Mouse (Mus musculus) embryonic stem cell, embryonic (primary cell): ENCODE data around the gene Mgst2.

Experiments
- CTCF ChIA-PET, 4 experiments: fragments of 300-600 bp in 2 of 4; fragments of 350-600 bp in 2 of 4; sonication (Branson Sonifier 250); formaldehyde crosslinking; loops; one replicate each; lab custom pipeline; 2022; ENCODE audit warnings: inconsistent platforms in 2 of 4; lab: Charles Lee
- POLR2A ChIA-PET, 4 experiments: fragments of 300-600 bp in 2 of 4; fragments of 350-600 bp in 2 of 4; sonication (Branson Sonifier 250); formaldehyde crosslinking; loops; one replicate each; lab custom pipeline; 2022; ENCODE audit warnings: antibody characterized with exemption in 4 of 4, inconsistent platforms in 1 of 4; lab: Charles Lee

Mgst2 gene

GRCm38 (mm10) chr3:51648037-51648664 lies 12.0 kb upstream of the Mgst2 start:
- POLR2A ChIA-PET: interaction anchor here in 3 of 4 experiments (0.6 to 8.0 kb wide), 32 partner anchors 8 to 164 kb away, joined by 3 to 92 read pairs (median 6); partner anchors contain the start of genes Rab33b (in 2 of the 3) and Setd7 (in 1 of the 3)
- CTCF ChIA-PET: interaction anchor here (0.5 to 3.0 kb wide), 53 partner anchors 9 to 552 kb away, joined by 3 to 37 read pairs (median 4); partner anchors contain the start of gene Setd7 (in 2 of the 4)

DNA sequence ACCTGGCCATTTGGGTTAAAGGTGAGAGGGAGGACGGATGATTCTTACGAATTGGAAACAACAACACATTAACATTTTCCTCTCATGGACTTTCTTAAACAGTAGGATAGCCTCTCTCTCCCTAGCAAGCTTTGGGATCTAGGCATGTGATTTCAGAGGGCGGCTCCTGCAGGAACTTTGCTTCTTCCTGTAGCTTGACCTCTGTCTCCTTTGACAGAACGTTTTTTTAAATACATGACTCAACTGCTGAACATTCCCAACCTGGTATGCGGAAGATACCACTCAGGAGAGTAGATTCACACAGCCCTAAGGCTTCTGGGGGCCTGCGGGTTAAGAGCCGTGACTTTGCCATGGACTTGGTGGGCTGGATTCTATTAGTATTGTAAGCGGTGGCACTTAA lies 10.7 kb upstream of the Mgst2 start:
- CTCF ChIA-PET: interaction anchor here in 3 of 4 experiments (0.6 to 3.0 kb wide), 13 partner anchors 10 to 201 kb away, joined by 3 to 37 read pairs (median 7); partner anchors contain the start of gene Setd7 (in 1 of the 3)
- POLR2A ChIA-PET: interaction anchor here in 3 of 4 experiments (0.5 to 8.0 kb wide), 26 partner anchors 8 to 231 kb away, joined by 3 to 92 read pairs (median 8); partner anchors contain the start of genes Setd7 (in 2 of the 3) and Rab33b (in 1 of the 3)

- CTCF ChIA-PET: interaction anchor here in 3 of 4 experiments (1.0 to 3.0 kb wide), 6 partner anchors 51 to 139 kb away, joined by 3 to 37 read pairs (median 4); no protein-coding TSS in a partner anchor
Measured at GRCm38 (mm10) chr3:51649986-51650385, 10.2 kb upstream of the Mgst2 start.

DNA sequence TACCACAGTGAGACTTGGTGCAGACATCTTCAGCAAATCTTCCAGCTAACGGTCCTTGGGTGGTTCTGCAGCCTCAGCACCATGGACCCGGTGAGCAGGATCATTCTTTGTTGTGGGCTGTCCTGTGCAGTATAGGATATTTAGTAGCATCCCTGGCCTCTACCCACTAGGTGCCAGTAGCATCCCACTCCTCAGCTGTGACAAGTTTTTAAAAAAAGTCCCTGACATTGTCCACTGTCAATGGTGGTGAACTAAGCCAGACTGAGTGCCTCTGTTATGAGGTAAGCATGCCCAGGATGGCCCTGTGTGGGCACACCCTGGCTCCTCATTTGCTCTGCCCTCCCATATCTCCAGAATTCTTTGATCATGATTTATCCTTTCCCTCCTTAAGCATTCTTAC lies 9.0 kb upstream of the Mgst2 start:
- CTCF ChIA-PET: interaction anchor here in 3 of 4 experiments (0.5 to 3.0 kb wide), 10 partner anchors 63 to 450 kb away, joined by 3 to 12 read pairs (median 6); no protein-coding TSS in a partner anchor
- POLR2A ChIA-PET: interaction anchor here in 3 of 4 experiments (0.6 to 8.0 kb wide), 17 partner anchors 10 to 553 kb away, joined by 3 to 92 read pairs (median 10); partner anchors contain the start of gene Setd7 (in 1 of the 3)

More at GRCm38 (mm10) chr3:51649986-51650385, 10.2 kb upstream of the Mgst2 start:
- POLR2A ChIA-PET: interaction anchor here in 3 of 4 experiments (0.5 to 8.0 kb wide), 29 partner anchors 9 to 232 kb away, joined by 3 to 92 read pairs (median 5); partner anchors contain the start of genes Setd7 (in 2 of the 3) and Rab33b (in 1 of the 3)

DNA sequence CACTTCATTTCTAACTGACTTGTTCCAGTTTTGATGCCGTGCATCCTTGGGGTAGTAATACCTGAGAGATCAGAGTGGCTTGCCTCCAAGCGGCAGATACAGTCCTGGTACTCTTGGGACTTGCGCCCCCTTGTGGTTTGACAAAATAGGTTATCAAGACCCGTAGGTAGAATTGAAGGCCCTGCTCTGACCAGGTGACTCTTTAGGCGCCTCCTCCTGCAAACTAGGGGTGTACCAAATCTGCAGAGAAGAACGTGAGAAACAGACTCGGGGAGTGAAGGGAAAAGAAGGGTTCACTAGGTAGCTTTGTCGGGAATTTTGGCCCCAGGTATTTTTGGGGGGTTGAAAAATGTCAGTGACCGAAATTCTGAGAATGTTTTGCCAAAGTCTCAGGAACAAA lies 7.9 kb upstream of the Mgst2 start:
- CTCF ChIA-PET: interaction anchor here (0.6 to 3.0 kb wide), 20 partner anchors 17 to 912 kb away, joined by 3 to 12 read pairs (median 4); no protein-coding TSS in a partner anchor
- POLR2A ChIA-PET: interaction anchor here in 2 of 4 experiments (0.7 to 8.0 kb wide), 18 partner anchors 10 to 113 kb away, joined by 3 to 79 read pairs (median 10); partner anchors contain the start of gene Setd7 (in 2 of the 2)

GRCm38 (mm10) chr3:51652701-51653100 lies 7.5 kb upstream of the Mgst2 start:
- ChIA-PET POLR2A (interaction anchor here in 3 of 4 experiments (0.6 to 8.0 kb wide), 21 partner anchors 10 to 197 kb away, joined by 3 to 79 read pairs (median 9); partner anchors contain the start of gene Setd7 (in 2 of the 3)), CTCF (interaction anchor here (0.6 to 3.0 kb wide), 20 partner anchors 10 to 911 kb away, joined by 3 to 12 read pairs (median 4); no protein-coding TSS in a partner anchor)

DNA sequence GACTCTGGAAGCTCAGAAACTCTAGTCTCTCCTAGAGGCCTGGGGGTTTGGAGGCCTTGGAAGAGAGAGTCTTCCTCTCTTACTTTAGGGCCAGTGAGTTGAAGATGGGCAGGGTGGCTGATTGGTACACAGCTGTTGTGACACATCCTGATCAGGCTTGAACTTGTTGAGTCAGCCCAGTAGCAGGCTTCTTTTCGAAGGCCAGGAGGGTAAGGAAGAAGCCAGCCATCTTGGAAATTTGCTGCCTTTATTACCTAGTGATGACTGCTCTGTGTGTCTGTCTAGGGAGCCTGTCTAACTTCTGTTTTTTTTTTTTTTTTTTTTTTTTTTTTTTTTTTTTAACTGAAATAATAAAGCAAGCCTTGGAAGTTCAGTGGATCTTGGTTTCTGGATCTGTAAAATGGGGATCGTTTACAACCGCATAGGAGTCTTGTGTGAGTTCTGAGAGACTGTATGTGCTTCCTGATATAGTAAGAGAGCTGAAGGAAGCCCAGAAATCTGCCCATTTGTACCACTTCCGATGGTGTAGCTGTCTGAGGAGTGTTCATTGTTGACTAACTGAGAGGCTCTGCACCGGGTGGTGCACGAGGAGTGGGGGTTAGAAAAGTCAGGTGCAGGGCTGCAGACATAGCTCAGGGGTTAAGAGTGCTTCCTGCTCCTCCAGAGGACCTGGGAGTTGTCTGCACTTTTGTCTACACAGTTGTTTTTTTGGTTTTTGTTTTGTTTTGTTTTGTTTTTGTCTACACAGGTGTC lies 5.7 kb upstream of the Mgst2 start:
- POLR2A ChIA-PET: interaction anchor here in 3 of 4 experiments (0.7 to 3.4 kb wide), 8 partner anchors 9 to 153 kb away, joined by 3 to 25 read pairs (median 6); no protein-coding TSS in a partner anchor
- CTCF ChIA-PET: interaction anchor here in 1 of 4 experiments (0.5 to 0.9 kb wide), 2 partner anchors 144 to 1271 kb away, joined by 3 to 4 read pairs; no protein-coding TSS in a partner anchor

- POLR2A ChIA-PET: no interaction called here
Measured at GRCm38 (mm10) chr3:51659415-51659814, 745 bp upstream of the Mgst2 start.

GRCm38 (mm10) chr3:51660821-51661276 lies 689 bp downstream of the Mgst2 start:
- CTCF ChIA-PET: interaction anchor here in 3 of 4 experiments (0.6 to 0.7 kb wide), 3 partner anchors 13 to 1183 kb away, joined by 3 read pairs; no protein-coding TSS in a partner anchor
- POLR2A ChIA-PET: interaction anchor here in 2 of 4 experiments (0.6 to 1.0 kb wide), 3 partner anchors 40 to 177 kb away, joined by 3 read pairs; partner anchors contain the start of genes Rab33b (in 1 of the 2) and Setd7 (in 1 of the 2)

More at GRCm38 (mm10) chr3:51659415-51659814, 745 bp upstream of the Mgst2 start:
- CTCF ChIA-PET: no interaction called here

- CTCF ChIA-PET: no interaction called here
- POLR2A ChIA-PET: no interaction called here
Measured at GRCm38 (mm10) chr3:51661376-51661775, 1.2 kb downstream of the Mgst2 start.

DNA sequence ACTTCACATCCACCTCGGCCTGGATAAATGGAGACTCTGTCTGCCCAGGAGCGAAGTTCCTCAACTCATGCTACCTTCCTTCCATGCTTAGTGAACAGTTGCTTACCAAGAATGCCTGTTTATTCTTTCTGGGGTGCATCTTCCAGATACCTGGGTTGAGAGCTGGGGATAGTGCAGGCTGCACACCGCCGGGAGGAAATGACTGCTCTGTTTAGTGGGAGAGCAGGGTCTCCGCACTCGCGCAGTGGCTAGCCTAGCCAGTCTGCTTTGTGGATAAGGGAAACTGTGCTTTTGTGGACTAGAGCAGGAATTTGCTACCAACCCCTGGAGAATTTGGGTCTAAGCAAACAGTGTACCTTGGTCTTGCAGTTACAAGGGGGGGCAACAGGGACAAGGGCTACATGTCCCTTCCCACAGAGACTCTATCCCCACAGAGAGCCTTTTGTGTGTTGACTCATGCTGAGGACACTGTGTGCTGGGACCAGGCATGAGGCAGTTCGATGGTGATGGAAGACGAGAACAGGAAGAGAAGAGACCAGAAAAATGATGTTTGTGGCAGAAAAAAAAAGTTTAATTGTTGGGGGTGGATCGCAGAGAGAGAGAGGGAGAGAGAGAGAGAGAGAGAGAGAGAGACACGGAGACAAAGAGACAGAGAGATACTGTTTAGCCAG lies 1.9 kb downstream of the Mgst2 start:
- CTCF ChIA-PET: interaction anchor here in 1 of 4 experiments (1.3 kb wide), 1 partner anchor 12 kb away, joined by 4 read pairs; no protein-coding TSS in a partner anchor

GRCm38 (mm10) chr3:51662557-51662956 lies 2.4 kb downstream of the Mgst2 start:
- ChIA-PET CTCF (interaction anchor here in 1 of 4 experiments (1.3 to 1.4 kb wide), 2 partner anchors 12 to 15 kb away, joined by 4 to 8 read pairs; no protein-coding TSS in a partner anchor), POLR2A (interaction anchor here in 2 of 4 experiments (1.1 to 1.8 kb wide), 7 partner anchors 8 to 123 kb away, joined by 3 to 13 read pairs (median 5); no protein-coding TSS in a partner anchor)

More for the DNA sequence above, 1.9 kb downstream of the Mgst2 start:
- POLR2A ChIA-PET: interaction anchor here in 2 of 4 experiments (1.1 to 1.8 kb wide), 6 partner anchors 9 to 123 kb away, joined by 3 to 13 read pairs (median 6); no protein-coding TSS in a partner anchor

DNA sequence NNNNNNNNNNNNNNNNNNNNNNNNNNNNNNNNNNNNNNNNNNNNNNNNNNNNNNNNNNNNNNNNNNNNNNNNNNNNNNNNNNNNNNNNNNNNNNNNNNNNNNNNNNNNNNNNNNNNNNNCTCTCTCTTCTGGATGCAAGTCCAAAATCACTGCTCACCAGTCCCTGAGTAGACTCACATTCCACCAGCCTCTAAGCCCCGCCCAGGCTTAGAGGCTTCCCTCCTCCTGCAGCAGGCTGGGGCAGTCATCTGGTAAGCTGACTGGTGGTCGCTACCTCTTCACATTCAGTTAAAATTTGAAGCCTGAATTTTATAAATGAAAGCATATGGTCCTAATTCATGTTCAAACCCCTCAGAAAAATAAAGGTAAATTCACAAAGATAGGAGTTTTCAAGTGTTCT lies 8.4 kb downstream of the Mgst2 start:
- POLR2A ChIA-PET: interaction anchor here in 2 of 4 experiments (0.7 to 3.0 kb wide), 5 partner anchors 16 to 657 kb away, joined by 3 to 12 read pairs (median 4); no protein-coding TSS in a partner anchor
- CTCF ChIA-PET: interaction anchor here in 2 of 4 experiments (0.9 to 1.4 kb wide), 2 partner anchors 16 to 81 kb away, joined by 3 read pairs; no protein-coding TSS in a partner anchor

GRCm38 (mm10) chr3:51670414-51671070 lies 10.4 kb downstream of the Mgst2 start:
- CTCF ChIA-PET: interaction anchor here in 3 of 4 experiments (0.5 to 1.7 kb wide), 3 partner anchors 18 to 60 kb away, joined by 3 to 7 read pairs (median 4); no protein-coding TSS in a partner anchor
- POLR2A ChIA-PET: interaction anchor here in 3 of 4 experiments (0.5 to 3.0 kb wide), 28 partner anchors 15 to 1564 kb away, joined by 3 to 14 read pairs (median 4); partner anchors contain the start of gene Setd7 (in 2 of the 3)

GRCm38 (mm10) chr3:51671071-51671469 lies 10.9 kb downstream of the Mgst2 start:
- ChIA-PET POLR2A (interaction anchor here in 3 of 4 experiments (0.5 to 3.0 kb wide), 27 partner anchors 15 to 1564 kb away, joined by 3 to 14 read pairs (median 4); partner anchors contain the start of genes Setd7 (in 2 of the 3) and Rab33b (in 1 of the 3)), CTCF (interaction anchor here in 3 of 4 experiments (0.5 to 1.7 kb wide), 3 partner anchors 18 to 61 kb away, joined by 3 to 7 read pairs (median 4); no protein-coding TSS in a partner anchor)
